8 mouse cellular contexts compared by ENCODE assay signal in the genomic region with DNA sequence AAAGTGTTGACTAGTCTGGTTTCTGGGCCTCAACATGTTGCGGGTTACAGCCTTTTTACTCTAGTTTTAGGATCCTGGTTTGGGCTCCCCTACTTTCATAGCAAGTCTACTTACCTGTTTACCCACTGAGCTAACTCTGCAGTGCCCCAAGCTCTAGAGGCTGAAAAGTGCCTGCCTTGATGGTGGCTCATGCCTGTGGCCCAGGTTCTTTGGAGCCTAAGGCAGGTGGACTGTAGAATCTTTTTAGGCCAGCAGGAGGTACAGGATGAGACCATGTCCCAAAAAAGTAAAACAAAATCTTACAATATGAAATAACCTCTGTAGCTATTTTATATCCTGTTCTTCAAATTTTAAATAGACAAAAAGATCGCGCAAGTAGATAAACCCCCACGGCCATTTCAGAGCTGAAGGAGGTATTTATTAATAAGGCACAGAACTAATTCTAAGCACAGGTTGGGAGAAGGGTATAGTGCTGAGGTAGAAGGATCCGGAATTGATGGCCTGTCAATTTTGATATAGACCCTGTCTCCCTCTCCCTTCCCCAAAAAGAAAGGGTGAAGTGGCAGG. TPM values are rescaled to one million over a fixed set of nuclear protein-coding genes. Genes with fewer than 3 reads are reported as not detected.
A peak's percentile ranks its signal among the peaks of the same experiment; 100 is the strongest.
DNase-seq lines count a peak whose midpoint lies in the region; ATAC-seq lines count a peak whose summit lies in the region.

No protein-coding gene starts in this region.

- peak; percentile 37 for DNase-seq in CD4-positive helper T cell, adult 2 months (ENCODE audit: low read depth, low spot score)
- DNase-seq in urinary bladder, postnatal 4 days (ENCODE audit: low spot score in 2 of 2) = no peak
- DNase-seq in urinary bladder, postnatal 14 days (ENCODE audit: low spot score) = no peak
- DNase-seq in cerebellum, postnatal 10 days = no peak

- H3K27me3 ChIP-seq in erythroblast, embryonic 14.5 days (ENCODE audit: control insufficient read depth) = no peaks in the 10 kb centered on the region
- H3K27me3 ChIP-seq in forebrain, embryonic 16.5 days (replicated peaks; ENCODE audit: control insufficient read depth, insufficient read depth, low read length) = no peaks in the 10 kb centered on the region
- H3K27me3 ChIP-seq in liver, embryonic 15.5 days = no peaks in the 10 kb centered on the region

- ATAC-seq in erythroblast, adult 5-6 weeks (replicated peaks; ENCODE audit: low FRiP score, poor library complexity, severe bottlenecking) = no peak
- ATAC-seq in forebrain, embryonic 16.5 days = no peak
- no peak for ATAC-seq in liver, embryonic 15.5 days (ENCODE audit: insufficient read depth)

- H3K27ac ChIP-seq in forebrain, embryonic 16.5 days (ENCODE audit: low read length) = no peak overlapping the region
- H3K27ac ChIP-seq in liver, embryonic 15.5 days (replicated peaks) = peak overlapping the region; percentile 95

- 91% methylated on average over 5 of the region's 5 CpGs for WGBS in forebrain, embryonic 16.5 days
- 50% methylated on average over 5 of the region's 5 CpGs for WGBS in liver, embryonic 15.5 days (ENCODE audit: insufficient replicate concordance)

- peaks cover 61% of the 10 kb centered on the region for H3K4me1 ChIP-seq in erythroblast, embryonic 14.5 days (ENCODE audit: control insufficient read depth)
- H3K4me1 ChIP-seq in forebrain, embryonic 16.5 days (replicated peaks; ENCODE audit: control insufficient read depth, insufficient read depth, low read length) = peaks cover 32% of the 10 kb centered on the region
- peaks cover 56% of the 10 kb centered on the region for H3K4me1 ChIP-seq in liver, embryonic 15.5 days (replicated peaks)

- H3K4me3 ChIP-seq in erythroblast, embryonic 14.5 days (replicated peaks) = peak overlapping the region; percentile 95
- no peak overlapping the region for H3K4me3 ChIP-seq in forebrain, embryonic 16.5 days (replicated peaks; ENCODE audit: low read length)
- peak overlapping the region; percentile 93 for H3K4me3 ChIP-seq in liver, embryonic 15.5 days (replicated peaks)

- H3K9ac ChIP-seq in forebrain, embryonic 16.5 days (replicated peaks; ENCODE audit: low read depth, low read length) = no peak overlapping the region
- H3K9ac ChIP-seq in liver, embryonic 15.5 days = peak overlapping the region; percentile 93; the same call in 1 of the 2 replicates

- H3K4me2 ChIP-seq in forebrain, embryonic 16.5 days (ENCODE audit: low read length) = peak overlapping the region; percentile 80
- peak overlapping the region; percentile 99 for H3K4me2 ChIP-seq in liver, embryonic 15.5 days

- H3K9me3 ChIP-seq in erythroblast, embryonic 14.5 days (ENCODE audit: control insufficient read depth, low read length) = no peaks in the 10 kb centered on the region
- no peaks in the 10 kb centered on the region for H3K9me3 ChIP-seq in forebrain, embryonic 16.5 days (ENCODE audit: control insufficient read depth, low read length)
- H3K9me3 ChIP-seq in liver, embryonic 15.5 days (replicated peaks) = no peaks in the 10 kb centered on the region

- peaks cover 32% of the 10 kb centered on the region for H3K36me3 ChIP-seq in erythroblast, embryonic 14.5 days (ENCODE audit: control insufficient read depth)
- peaks cover 6% of the 10 kb centered on the region; the same call in 1 of the 2 replicates for H3K36me3 ChIP-seq in forebrain, embryonic 16.5 days (ENCODE audit: control insufficient read depth, insufficient read depth)
- H3K36me3 ChIP-seq in liver, embryonic 15.5 days (replicated peaks) = peaks cover 25% of the 10 kb centered on the region

RNA-seq across cellular contexts. Expression of a gene that starts 1.5 kb away (rescaled TPM):
- polyA plus RNA-seq in erythroblast, embryonic 14.5 days (2012) = 1.9 and 2.1 TPM in 2 replicates
- 55.1 and 56.2 TPM in 2 replicates for total RNA-seq in erythroblast, adult 5-6 weeks (2015; ENCODE audit: low replicate concordance)
- total RNA-seq in erythroblast, adult 5-6 weeks (2017; ENCODE audit: low replicate concordance) = 56.1 and 87.5 TPM in 2 replicates
- 295 and 312 TPM in 2 replicates for polyA plus RNA-seq in forebrain, embryonic 16.5 days (2015; fragmentation: Nextera tagmentation; extraction: Ambion mirVana)
- polyA plus RNA-seq in liver, embryonic 15.5 days (2015; fragmentation: Nextera tagmentation; extraction: Ambion mirVana) = 245 and 256 TPM in 2 replicates

RNA-seq across cellular contexts. Expression of a gene that starts 1.6 kb away (rescaled TPM):
- polyA plus RNA-seq in erythroblast, embryonic 14.5 days (2012) = 8.0 and 8.4 TPM in 2 replicates
- total RNA-seq in erythroblast, adult 5-6 weeks (2015; ENCODE audit: low replicate concordance) = 62.9 and 95.7 TPM in 2 replicates
- total RNA-seq in erythroblast, adult 5-6 weeks (2017; ENCODE audit: low replicate concordance) = 41.5 and 52.0 TPM in 2 replicates
- polyA plus RNA-seq in forebrain, embryonic 16.5 days (2015; fragmentation: Nextera tagmentation; extraction: Ambion mirVana) = 215 and 231 TPM in 2 replicates
- 233 and 311 TPM in 2 replicates for polyA plus RNA-seq in liver, embryonic 15.5 days (2015; fragmentation: Nextera tagmentation; extraction: Ambion mirVana)

RNA-seq across cellular contexts. Expression of a gene that starts 37.0 kb away (rescaled TPM):
- polyA plus RNA-seq in erythroblast, embryonic 14.5 days (2012) = 1.0 and 1.5 TPM in 2 replicates
- 16.3 and 27.3 TPM in 2 replicates for total RNA-seq in erythroblast, adult 5-6 weeks (2015; ENCODE audit: low replicate concordance)
- total RNA-seq in erythroblast, adult 5-6 weeks (2017; ENCODE audit: low replicate concordance) = 24.2 and 35.4 TPM in 2 replicates
- 34.4 and 35.5 TPM in 2 replicates for polyA plus RNA-seq in forebrain, embryonic 16.5 days (2015; fragmentation: Nextera tagmentation; extraction: Ambion mirVana)
- 13.0 and 13.3 TPM in 2 replicates for polyA plus RNA-seq in liver, embryonic 15.5 days (2015; fragmentation: Nextera tagmentation; extraction: Ambion mirVana)

RNA-seq across cellular contexts. Expression of a gene that starts 41.5 kb away (rescaled TPM):
- 0.29 and 0.73 TPM in 2 replicates for polyA plus RNA-seq in erythroblast, embryonic 14.5 days (2012)
- 19.4 and 28.6 TPM in 2 replicates for total RNA-seq in erythroblast, adult 5-6 weeks (2015; ENCODE audit: low replicate concordance)
- total RNA-seq in erythroblast, adult 5-6 weeks (2017; ENCODE audit: low replicate concordance) = 27.2 and 40.0 TPM in 2 replicates
- 194 and 201 TPM in 2 replicates for polyA plus RNA-seq in forebrain, embryonic 16.5 days (2015; fragmentation: Nextera tagmentation; extraction: Ambion mirVana)
- 37.6 and 38.2 TPM in 2 replicates for polyA plus RNA-seq in liver, embryonic 15.5 days (2015; fragmentation: Nextera tagmentation; extraction: Ambion mirVana)

Comparison
In these comparisons a context has a peak if more than half of its experiments do, and no peak if none do; other contexts are left out.
1. RNA of a gene that starts 1.5 kb away (polyA plus RNA-seq): 295 to 312 TPM in forebrain, embryonic 16.5 days and 245 to 256 TPM in liver, embryonic 15.5 days; 1.9 to 2.1 TPM in erythroblast, embryonic 14.5 days; every median in the first group is over 10 times any median in the second.
2. RNA of a gene that starts 1.6 kb away (polyA plus RNA-seq): 233 to 311 TPM in liver, embryonic 15.5 days and 215 to 231 TPM in forebrain, embryonic 16.5 days; 8.0 to 8.4 TPM in erythroblast, embryonic 14.5 days; every median in the first group is over 10 times any median in the second.